Mouse (Mus musculus): ENCODE measurements around the gene Cdkn2aip.

Gene Cdkn2aip

DNA sequence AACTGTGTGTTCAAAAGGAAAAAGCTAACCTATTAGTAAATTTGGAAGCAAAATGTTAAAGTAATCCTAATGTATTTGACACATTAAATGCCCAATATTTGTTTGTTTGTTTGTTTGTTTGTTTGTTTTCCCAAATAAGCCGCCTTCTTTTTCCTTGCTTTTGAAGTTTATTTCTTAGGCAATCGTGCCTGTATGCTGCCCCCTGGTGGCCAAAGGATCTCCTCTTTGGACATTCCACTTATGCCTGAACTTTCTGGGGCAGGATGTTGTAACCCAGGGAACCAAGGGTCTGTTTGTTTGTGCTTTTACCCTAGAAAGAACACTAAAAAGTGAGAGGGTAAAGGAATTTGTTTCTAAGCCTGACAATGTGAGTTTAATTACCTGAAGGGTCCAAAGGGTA is 20.6 kb downstream of the Cdkn2aip start:
- peak; percentile 97 for DNase-seq

DNA sequence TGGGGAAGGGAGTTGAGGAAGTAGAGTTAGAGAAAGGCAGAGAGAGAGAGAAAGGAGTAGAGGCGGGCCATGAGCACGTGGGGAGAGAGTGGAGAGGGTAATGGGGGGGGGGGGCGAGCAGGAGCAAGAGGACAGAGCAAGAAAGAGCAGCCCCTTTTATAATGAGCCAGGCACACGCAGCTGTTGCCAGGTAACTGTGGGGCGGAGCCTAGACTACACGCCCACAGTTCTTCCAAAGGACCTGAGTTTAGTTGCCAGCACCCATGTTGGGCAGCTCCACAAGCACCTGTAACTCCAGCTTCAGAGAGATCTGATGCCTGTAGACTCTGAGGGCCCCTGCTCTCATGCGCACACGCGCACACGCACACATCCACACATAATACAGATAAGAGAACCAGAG is 21.9 kb downstream of the Cdkn2aip start:
- no peak for DNase-seq

DNA sequence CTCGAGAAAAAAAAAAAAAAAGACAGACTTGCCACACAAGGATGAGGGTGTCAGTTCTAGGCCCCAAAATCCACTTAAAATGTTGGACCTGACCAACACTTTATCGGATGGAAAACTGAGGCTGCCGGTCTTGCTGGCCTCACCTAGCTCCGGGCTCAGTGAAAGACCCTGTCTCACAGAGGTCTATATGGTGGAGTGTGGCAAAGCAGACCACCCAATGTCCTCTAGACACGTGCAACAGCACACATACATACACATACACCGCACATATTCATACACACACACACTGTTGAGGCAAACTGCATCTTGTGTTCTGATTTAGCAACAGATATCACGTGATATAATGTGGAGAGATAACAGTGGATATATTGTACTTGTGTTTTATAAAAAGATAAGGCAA is 22.4 kb downstream of the Cdkn2aip start:
- no peak for DNase-seq

GRCm38 (mm10) chr8:47690674-47691078 is 23.1 kb downstream of the Cdkn2aip start:
- no peak for DNase-seq

DNA sequence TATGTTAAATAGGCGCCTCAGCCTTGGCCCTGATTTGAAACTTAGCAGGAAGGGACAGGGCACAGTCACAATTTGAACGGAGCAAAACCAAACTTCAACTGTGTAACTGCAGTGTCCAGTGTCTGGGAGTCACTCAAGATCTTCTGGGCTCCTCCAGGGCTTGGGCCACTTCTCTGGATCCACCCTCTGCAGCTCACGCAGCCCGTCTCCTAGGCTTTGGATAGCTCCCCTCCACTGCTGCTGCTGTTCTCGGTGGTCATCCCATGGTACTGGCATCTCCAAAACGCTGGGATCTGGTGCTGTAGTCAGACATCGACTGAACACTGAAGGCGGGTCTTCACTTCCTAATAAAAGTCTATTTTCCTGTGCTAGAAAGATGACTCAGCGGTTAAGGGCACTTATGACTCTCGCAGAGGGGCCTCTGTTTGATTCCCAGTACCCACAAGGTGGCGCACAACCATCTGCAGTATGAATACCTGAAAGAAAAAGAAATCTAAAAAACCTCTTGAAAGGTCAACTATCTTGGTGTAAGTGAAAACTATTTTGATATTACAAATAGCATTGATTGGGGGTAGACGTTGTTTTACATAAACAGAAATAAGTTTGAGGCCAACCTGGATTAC is 23.9 kb downstream of the Cdkn2aip start:
- peak; percentile 31 for DNase-seq

GRCm38 (mm10) chr8:47684441-47684840 is 29.3 kb downstream of the Cdkn2aip start:
- DNase-seq: no peak

DNA sequence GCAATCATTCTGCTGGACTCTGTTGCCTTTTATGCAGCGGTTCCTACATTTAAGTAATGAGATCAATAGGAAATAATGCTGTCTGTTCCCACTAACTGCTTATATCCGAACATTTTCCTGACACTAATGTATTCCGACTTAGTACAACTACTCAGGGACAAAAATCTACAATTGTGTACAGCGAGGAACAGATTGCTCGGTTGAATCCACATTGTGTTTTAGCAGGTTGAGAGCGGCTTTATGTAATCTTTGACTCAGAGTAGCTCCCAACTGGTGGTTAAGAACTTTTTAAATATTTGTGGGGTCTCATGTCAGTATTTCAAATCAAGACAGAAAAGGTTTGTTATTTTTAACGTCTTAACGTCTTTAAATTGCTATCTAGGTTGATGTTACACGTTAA is 29.7 kb downstream of the Cdkn2aip start:
- DNase-seq: no peak

GRCm38 (mm10) chr8:47680306-47680705 is 33.4 kb downstream of the Cdkn2aip start:
- DNase-seq: no peak

DNA sequence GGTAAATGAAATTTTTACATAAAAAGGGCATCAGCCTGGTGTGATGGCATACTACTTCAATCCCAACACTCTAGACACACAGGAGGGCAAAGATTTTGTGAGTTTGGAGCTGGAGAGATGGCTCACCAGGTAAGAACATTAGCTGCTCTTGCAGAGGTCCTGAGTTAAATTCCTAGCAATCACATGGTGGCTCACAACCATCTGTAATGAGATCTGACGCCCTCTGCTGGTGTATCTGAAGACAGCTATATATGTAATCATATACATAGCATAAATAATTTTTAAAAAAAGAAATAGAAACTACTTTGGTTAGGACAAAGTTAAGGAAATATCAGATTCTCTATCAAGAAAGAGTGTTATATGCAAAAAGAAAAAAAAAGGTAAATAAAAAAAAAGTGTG is 34.1 kb downstream of the Cdkn2aip start:
- DNase-seq: no peak

GRCm38 (mm10) chr8:47676631-47677030 is 37.1 kb downstream of the Cdkn2aip start:
- no peak for DNase-seq

DNA sequence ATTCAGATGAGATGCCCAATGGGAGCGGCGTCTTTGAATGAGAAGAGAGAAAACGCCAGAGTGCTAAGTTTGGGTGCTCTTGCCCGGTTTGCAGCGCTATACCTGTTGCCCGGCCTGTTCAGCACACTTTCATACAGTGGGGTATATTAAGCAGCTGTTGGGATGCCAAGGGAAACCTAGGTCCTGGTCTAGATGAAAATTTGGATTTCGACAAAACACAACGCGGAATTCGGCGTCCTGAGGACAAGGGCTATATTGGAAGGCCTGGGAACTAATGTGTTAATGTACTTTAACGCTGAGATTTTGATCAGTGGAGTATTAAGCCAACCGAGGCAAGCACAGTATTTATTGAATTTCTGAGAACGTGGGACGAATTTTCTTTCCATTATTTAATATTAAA is 37.5 kb downstream of the Cdkn2aip start:
- no peak for DNase-seq

GRCm38 (mm10) chr8:47675786-47676185 is 37.9 kb downstream of the Cdkn2aip start:
- peak; percentile 35 for DNase-seq

DNA sequence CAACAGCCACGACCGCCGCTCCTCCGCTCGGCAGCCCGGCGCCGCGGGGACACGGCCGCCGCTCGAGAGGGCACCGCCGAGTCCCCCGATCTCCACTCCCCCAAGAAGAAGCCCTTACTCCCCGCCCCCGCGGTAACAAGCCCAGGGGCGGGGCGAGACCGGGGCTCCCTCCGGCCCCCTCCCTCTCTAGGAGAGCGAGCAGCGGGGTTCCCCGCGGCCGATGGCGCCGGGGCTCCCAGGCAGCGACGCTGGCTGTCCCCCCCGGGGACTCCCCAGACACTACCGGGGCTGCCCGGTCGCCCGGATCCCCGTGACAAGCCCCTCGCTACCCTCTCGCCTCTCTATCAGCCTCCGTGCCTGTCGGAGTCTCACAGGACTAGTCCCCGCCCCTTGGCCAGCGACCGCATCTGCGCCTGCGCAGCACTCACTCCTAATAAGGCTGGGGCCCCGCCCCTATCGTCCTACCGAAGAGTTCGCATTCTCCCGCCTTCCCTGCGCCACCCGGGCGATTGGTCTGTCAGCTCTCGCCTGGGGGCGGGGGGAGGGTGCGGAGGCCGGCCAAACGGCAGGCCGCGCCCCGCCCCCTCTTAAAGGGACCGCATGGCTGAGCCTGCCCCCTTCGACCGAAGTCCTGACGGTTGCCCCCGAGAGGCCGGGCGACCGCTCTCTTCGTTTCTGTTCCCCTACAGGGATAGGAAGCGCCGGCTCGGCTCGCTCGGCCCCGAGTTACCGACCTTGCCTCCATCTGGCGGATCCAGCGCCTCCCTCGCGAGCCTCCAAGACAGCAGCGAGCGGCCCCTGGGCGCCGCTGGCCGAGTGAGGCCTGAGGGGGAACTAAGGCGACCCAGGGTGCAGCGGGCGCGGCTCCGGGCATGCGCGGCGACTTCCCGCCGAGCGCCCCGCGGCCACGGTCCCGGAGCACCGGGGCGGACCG is 38.7 kb downstream of the Cdkn2aip start, which contains the start of gene Ing2:
TSS of gene Ing2 (minus strand) at position 780 of the 934 bp plus-strand sequence.
- peak; percentile 100 for DNase-seq

- DNase-seq: no peak
Observed at GRCm38 (mm10) chr8:47674140-47674776, 39.5 kb downstream of the Cdkn2aip start.

DNA sequence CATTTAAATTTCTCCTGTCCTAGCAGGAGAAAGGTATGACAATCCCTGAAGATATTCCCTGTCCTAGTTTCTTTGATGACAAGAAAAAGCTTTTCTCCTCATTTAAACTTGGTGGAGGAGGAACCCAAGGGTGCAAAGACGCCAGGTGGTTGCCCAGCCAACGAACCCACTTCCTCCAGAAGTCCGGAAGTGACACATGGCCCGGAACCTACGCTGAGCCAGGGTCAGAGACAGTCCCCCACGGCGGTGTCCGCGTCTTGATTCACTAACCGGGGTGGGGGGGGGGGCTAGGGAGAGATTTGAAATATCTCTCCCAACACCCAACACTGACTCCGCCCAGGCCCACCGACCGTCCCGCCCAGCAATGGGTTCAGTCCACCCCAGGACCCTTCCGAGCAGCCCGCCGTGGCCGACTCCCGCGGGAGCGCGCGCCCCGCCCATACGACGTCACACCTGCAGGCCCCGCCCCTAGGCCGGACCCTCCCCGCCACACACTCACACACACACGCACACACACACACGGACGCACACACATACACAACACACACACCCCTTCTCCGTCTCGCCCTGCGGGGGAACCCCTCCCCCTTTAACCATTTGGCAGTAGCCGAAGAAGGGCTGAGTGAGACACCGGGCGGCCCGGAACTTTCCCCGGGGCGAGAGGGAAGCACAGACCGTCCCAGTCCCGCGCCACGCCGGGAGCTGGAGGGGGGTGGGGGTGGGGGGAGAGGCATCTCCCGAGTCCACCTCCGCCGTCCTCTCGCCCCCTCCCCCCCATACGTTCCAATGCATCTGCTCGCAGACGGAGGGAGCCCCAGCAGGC is 40.2 kb downstream of the Cdkn2aip start:
- peak; percentile 89 for DNase-seq

DNA sequence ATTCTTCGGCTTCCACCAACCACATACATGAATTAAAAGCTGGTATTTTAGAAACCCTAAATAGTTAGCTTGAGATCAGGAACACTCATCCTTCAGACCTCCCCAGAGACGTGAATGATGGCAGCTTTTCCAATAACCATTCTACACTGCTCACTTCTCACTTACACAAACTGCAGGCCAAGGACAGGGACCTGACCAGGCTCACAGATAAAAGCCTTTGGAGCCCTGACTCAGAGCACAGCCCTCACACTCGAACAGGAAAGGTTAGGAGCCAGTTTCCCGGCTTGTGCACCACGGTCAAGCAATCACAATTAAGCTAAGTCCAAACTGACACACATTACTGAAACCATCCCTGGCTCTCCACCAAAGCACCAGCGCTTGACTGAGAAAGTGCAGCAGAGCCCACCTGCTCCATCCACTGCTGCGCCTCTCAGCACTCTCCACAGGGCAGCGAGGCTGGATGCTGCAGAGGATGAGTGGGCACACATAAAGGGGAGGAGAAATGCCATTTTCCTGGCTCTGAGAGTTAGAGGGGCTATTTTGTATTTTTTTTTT is 49.4 kb downstream of the Cdkn2aip start:
- no peak for DNase-seq

DNA sequence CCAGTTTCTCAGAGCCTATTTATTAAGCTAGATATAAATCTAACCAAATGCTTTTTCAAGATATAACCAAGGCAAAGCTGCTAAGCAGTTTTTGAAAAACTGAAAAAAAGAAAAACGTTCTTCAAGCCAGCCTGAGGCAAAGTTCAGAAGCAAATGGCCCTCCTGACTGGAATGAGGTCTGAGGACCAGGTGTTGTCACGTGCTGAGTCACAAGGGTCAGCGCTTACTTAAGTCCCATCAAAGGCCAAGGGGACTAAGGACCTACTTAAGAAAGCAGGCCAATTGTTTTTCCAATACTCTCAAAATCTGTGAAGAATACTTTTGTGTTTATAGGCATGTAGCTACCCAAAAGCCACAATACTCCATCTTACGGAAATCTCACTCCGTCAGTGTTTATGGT is 50.5 kb downstream of the Cdkn2aip start:
- no peak for DNase-seq

DNA sequence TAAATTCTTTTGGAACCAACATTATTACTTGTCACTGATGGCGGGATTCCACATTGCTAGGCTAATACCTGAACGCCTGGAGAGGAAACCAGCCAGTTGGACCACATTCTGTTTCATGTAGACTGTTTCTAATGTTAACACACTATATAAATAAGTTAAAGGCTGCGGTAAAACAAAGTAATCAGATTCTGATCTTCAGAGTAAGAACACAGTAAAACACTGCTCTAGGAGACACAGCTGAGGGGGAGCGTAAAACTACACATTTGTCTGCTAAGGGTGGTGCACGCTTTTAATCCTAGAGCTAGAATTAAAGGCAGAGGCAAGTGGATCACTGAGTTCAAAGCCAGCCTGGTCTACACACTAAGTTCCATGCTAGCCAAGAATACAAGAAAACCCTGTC is 51.0 kb downstream of the Cdkn2aip start:
- no peak for DNase-seq

- DNase-seq: no peak
Observed at GRCm38 (mm10) chr8:47660394-47660793, 53.3 kb downstream of the Cdkn2aip start.

DNA sequence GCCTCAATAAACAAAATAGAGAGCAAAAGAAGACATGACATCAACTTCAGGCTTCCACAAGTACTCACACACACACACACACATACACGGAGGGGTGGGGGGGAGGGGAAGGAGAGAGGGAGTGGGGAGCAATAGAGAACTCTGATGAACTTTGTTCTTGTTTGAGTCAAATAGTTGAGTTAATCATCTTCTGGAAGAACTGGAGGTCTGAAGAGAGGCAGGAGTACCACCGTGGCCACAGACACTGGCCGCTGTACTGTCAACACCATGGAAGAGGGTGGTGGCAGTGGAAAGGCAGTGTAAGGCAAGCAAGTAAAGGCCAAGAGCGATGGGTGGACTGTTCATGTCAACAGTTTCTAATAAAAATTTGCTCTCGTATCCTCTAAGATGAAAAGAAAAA is 54.3 kb downstream of the Cdkn2aip start:
- DNase-seq: no peak

Measured in right cerebral cortex, postnatal 4 days (tissue).